Mouse (Mus musculus) lung, adult 2 months (tissue): ENCODE results near the gene Afap1l2.

ENCODE experiments used
- CTCF ChIP-seq: fragments of 200-500 bp; IDR thresholded peaks from 2 replicates; pipeline ENCODE4 v1.5.1; 2011; ENCODE audit warnings: mild to moderate bottlenecking, low read length, control low read depth; ENCODE audit not compliant: insufficient read depth
- POLR2A ChIP-seq: fragments of 200-500 bp; IDR thresholded peaks from 2 replicates; pipeline ENCODE4 v1.6.1; 2011; ENCODE audit warnings: low read depth, mild to moderate bottlenecking, control low read depth, low read length, borderline replicate concordance; ENCODE audit errors: extremely low read depth

DNA sequence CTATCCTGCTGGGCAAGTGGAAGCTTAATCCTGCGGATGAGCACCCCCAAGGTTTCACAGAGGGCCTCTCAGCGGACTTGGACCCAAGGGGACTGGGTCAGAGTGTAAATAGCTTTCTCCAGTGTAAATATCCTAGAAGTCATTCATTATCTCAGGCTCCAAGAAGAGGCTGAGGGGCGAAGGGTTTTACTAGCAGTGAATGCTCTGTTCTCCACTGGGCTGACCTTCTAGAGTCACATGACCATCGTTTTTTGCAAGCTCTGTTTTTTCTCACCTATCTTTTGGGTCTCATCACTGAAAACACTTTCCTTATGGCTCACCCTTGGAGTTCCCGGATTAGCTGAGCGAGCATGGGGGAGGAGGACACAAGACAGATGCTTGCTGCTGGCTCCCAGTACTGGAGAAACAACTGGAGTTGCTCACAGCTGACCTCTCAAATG, 49.4 kb downstream of the Afap1l2 start:
- no peak for TF ChIP-seq POLR2A
- TF ChIP-seq CTCF: no peak
